In the genomic region with DNA sequence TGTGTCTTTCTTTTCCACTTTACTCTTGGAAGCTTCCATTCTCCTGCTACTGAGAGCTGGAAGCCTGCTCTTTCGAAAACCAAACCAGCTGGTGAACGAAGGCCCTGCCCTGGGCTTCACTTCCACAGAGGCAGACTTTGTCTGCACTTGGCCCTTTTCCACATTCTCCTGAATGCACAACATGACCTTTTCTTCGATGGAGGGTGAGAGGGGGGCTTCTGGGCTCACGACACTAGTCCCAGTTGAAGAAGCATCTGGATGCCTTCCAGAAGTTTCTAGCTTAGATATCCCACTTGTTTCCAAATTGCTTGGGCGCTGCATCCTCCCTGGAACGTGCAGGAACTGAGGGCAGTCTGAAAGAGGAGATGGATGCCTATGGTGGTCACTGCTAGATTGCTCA, we compare ENCODE assay signal across 14 mouse cellular contexts.
DNase-seq lines count a peak whose midpoint lies in the region; ATAC-seq and TF ChIP-seq lines count a peak whose summit lies in the region.
"Had no signal": no experiment of that assay in that cellular context is flagged by ENCODE, and none has a peak within 500 bp of the region (broad histone marks: within the 10 kb centered on the region; RNA-seq: fewer than 3 reads in every experiment).

No protein-coding gene starts in this region.

- no peaks in the 10 kb centered on the region for H3K4me1 ChIP-seq in forebrain, postnatal 0 days (ENCODE audit: insufficient read depth)
- no peaks in the 10 kb centered on the region for H3K4me1 ChIP-seq in forebrain, embryonic 11.5 days (replicated peaks; ENCODE audit: control insufficient read depth, insufficient read depth, low read length)
- H3K4me1 ChIP-seq in midbrain, embryonic 14.5 days (ENCODE audit: control insufficient read depth, insufficient read depth, low read length): no peaks in the 10 kb centered on the region
- H3K4me1 ChIP-seq in midbrain, embryonic 10.5 days: no peaks in the 10 kb centered on the region
- H3K4me1 ChIP-seq in liver, embryonic 12.5 days: no peaks in the 10 kb centered on the region
- H3K4me1 ChIP-seq: megakaryocyte, embryonic 14.5 days; stomach, embryonic 15.5 days had no signal

- H3K9ac ChIP-seq in forebrain, postnatal 0 days: no peak overlapping the region
- H3K9ac ChIP-seq in forebrain, embryonic 11.5 days (ENCODE audit: low read length): no peak overlapping the region
- H3K9ac ChIP-seq in midbrain, embryonic 14.5 days (replicated peaks; ENCODE audit: low read length): no peak overlapping the region
- H3K9ac ChIP-seq in liver, embryonic 12.5 days: no peak overlapping the region
- H3K9ac ChIP-seq: stomach, embryonic 15.5 days had no signal

- peak; percentile 92 for ATAC-seq in forebrain, postnatal 0 days
- no peak for ATAC-seq in forebrain, embryonic 11.5 days (replicated peaks; ENCODE audit: low FRiP score)
- ATAC-seq in midbrain, embryonic 14.5 days (ENCODE audit: low FRiP score, low TSS enrichment): no peak
- no peak for ATAC-seq in liver, embryonic 12.5 days
- ATAC-seq: CD4-positive, CD25-positive, alpha-beta regulatory T cell, adult 4 months; intestine, embryonic 16.5 days had no signal

- no peaks in the 10 kb centered on the region for H3K27me3 ChIP-seq in forebrain, postnatal 0 days (ENCODE audit: insufficient read depth, low read length)
- H3K27me3 ChIP-seq in forebrain, embryonic 11.5 days (ENCODE audit: control insufficient read depth, insufficient read depth, low read length): no peaks in the 10 kb centered on the region
- no peaks in the 10 kb centered on the region for H3K27me3 ChIP-seq in midbrain, embryonic 14.5 days (ENCODE audit: control insufficient read depth, insufficient read depth, low read length)
- no peaks in the 10 kb centered on the region for H3K27me3 ChIP-seq in midbrain, embryonic 10.5 days (ENCODE audit: low read depth, poor library complexity, severe bottlenecking)
- no peaks in the 10 kb centered on the region for H3K27me3 ChIP-seq in liver, embryonic 12.5 days (replicated peaks)
- H3K27me3 ChIP-seq: megakaryocyte, embryonic 14.5 days; stomach, embryonic 15.5 days had no signal

- no peak overlapping the region for H3K4me3 ChIP-seq in forebrain, postnatal 0 days (ENCODE audit: low read depth, low read length)
- H3K4me3 ChIP-seq in forebrain, embryonic 11.5 days (ENCODE audit: low read depth, low read length): no peak overlapping the region
- H3K4me3 ChIP-seq in midbrain, embryonic 14.5 days (replicated peaks; ENCODE audit: low read depth, low read length): no peak overlapping the region
- H3K4me3 ChIP-seq in midbrain, embryonic 10.5 days: no peak overlapping the region
- no peak overlapping the region for H3K4me3 ChIP-seq in liver, embryonic 12.5 days
- H3K4me3 ChIP-seq: erythroblast, embryonic 14.5 days; heart, adult 2 months; megakaryocyte, embryonic 14.5 days; stomach, embryonic 15.5 days had no signal

- no peaks in the 10 kb centered on the region for H3K9me3 ChIP-seq in forebrain, postnatal 0 days (ENCODE audit: low read length)
- H3K9me3 ChIP-seq in forebrain, embryonic 11.5 days (ENCODE audit: control insufficient read depth, low read length): no peaks in the 10 kb centered on the region
- H3K9me3 ChIP-seq in midbrain, embryonic 14.5 days (ENCODE audit: control insufficient read depth, low read length): no peaks in the 10 kb centered on the region
- no peaks in the 10 kb centered on the region for H3K9me3 ChIP-seq in midbrain, embryonic 10.5 days (replicated peaks)
- H3K9me3 ChIP-seq in liver, embryonic 12.5 days (replicated peaks): no peaks in the 10 kb centered on the region
- H3K9me3 ChIP-seq: stomach, embryonic 15.5 days had no signal

- peak; percentile 46 for DNase-seq in forebrain, postnatal 0 days
- no peak for DNase-seq in forebrain, embryonic 11.5 days (ENCODE audit: low spot score)
- peak; percentile 51 for DNase-seq in midbrain, embryonic 14.5 days
- DNase-seq in midbrain, embryonic 10.5 days (ENCODE audit: low spot score): no peak
- peak; percentile 83 for DNase-seq in layer of hippocampus, adult 9-11 months
- DNase-seq in right cerebral cortex, postnatal 4 days: peak; percentile 10
- no peak for DNase-seq in heart, postnatal 25 days (ENCODE audit: low spot score)
- DNase-seq: heart, adult 2 months had no signal

- peaks cover 11% of the 10 kb centered on the region for H3K36me3 ChIP-seq in forebrain, postnatal 0 days (ENCODE audit: insufficient read depth)
- H3K36me3 ChIP-seq in forebrain, embryonic 11.5 days (ENCODE audit: control insufficient read depth, insufficient read depth, low read length): no peaks in the 10 kb centered on the region
- H3K36me3 ChIP-seq in midbrain, embryonic 14.5 days (ENCODE audit: control insufficient read depth, insufficient read depth, low read length): no peaks in the 10 kb centered on the region
- H3K36me3 ChIP-seq in midbrain, embryonic 10.5 days: peaks cover 46% of the 10 kb centered on the region
- no peaks in the 10 kb centered on the region for H3K36me3 ChIP-seq in liver, embryonic 12.5 days
- H3K36me3 ChIP-seq: stomach, embryonic 15.5 days had no signal

- H3K27ac ChIP-seq in forebrain, postnatal 0 days (ENCODE audit: low read depth, low read length): peak overlapping the region; percentile 29; the same call in 1 of the 2 replicates
- H3K27ac ChIP-seq in forebrain, embryonic 11.5 days (ENCODE audit: low read depth, low read length): no peak overlapping the region
- no peak overlapping the region for H3K27ac ChIP-seq in midbrain, embryonic 14.5 days (replicated peaks; ENCODE audit: low read depth, low read length)
- H3K27ac ChIP-seq in midbrain, embryonic 10.5 days (replicated peaks): no peak overlapping the region
- H3K27ac ChIP-seq in liver, embryonic 12.5 days: no peak overlapping the region
- H3K27ac ChIP-seq: heart, adult 2 months; stomach, embryonic 15.5 days had no signal

- 36% methylated on average over 6 of the region's 6 CpGs for WGBS in forebrain, postnatal 0 days
- 86% methylated on average over 6 of the region's 6 CpGs for WGBS in forebrain, embryonic 11.5 days
- WGBS in midbrain, embryonic 14.5 days: 81% methylated on average over 6 of the region's 6 CpGs
- 94% methylated on average over 6 of the region's 6 CpGs for WGBS in midbrain, embryonic 10.5 days
- 63% methylated on average over 6 of the region's 6 CpGs for WGBS in liver, embryonic 12.5 days (ENCODE audit: insufficient replicate concordance)

- H3K4me2 ChIP-seq in forebrain, postnatal 0 days (ENCODE audit: low read depth): no peak overlapping the region
- no peak overlapping the region for H3K4me2 ChIP-seq in forebrain, embryonic 11.5 days (ENCODE audit: low read depth, low read length, severe bottlenecking)
- H3K4me2 ChIP-seq in midbrain, embryonic 14.5 days (ENCODE audit: low read length): no peak overlapping the region
- no peak overlapping the region for H3K4me2 ChIP-seq in liver, embryonic 12.5 days
- H3K4me2 ChIP-seq: stomach, embryonic 15.5 days had no signal

- TF ChIP-seq CTCF in forebrain, postnatal 0 days (IDR thresholded peaks at IDR 0.05; ENCODE audit: low read depth): no peak

- intact Hi-C loops in heart, postnatal 25 days (cut with DNase I): no loop called here

Comparison
In these comparisons a context has a peak if more than half of its experiments do, and no peak if none do; other contexts are left out.
1. DNase-seq: peak in forebrain, postnatal 0 days (single experiment), midbrain, embryonic 14.5 days (single experiment), layer of hippocampus, adult 9-11 months (single experiment) and right cerebral cortex, postnatal 4 days (single experiment); none in forebrain, embryonic 11.5 days (single experiment), midbrain, embryonic 10.5 days (single experiment) and heart, postnatal 25 days (single experiment).